Mouse (Mus musculus) kidney, adult 2 months (tissue): ENCODE measurements at regions not wholly inside any gene's neighbourhood (a gene's known extent, or its start where the extent isn't known, plus 50 kb on each side); places are given as distances from the start of the nearest gene placed in this dataset.

Experiments
- CTCF ChIP-seq: fragments of 200-500 bp; conservative IDR thresholded peaks from 2 replicates; pipeline ENCODE4 v1.5.1; 2011; ENCODE audit warnings: low read depth, mild to moderate bottlenecking, control low read depth, low read length, moderate library complexity, mixed read lengths; ENCODE audit not compliant: insufficient read depth, insufficient read length
- POLR2A ChIP-seq: fragments of 200-500 bp; IDR thresholded peaks from one replicate; pipeline ENCODE4 v1.6.1; 2011; ENCODE audit warnings: low read depth, low read length, control low read depth

- no peak for TF ChIP-seq POLR2A
- TF ChIP-seq CTCF, result no peak
Measured at GRCm38 (mm10) chr10:112543051-112543450, 272.1 kb downstream of the Kcnc2 start.
